Mouse (Mus musculus) heart, embryonic 16.5 days (tissue): ENCODE measurements at regions not wholly inside any gene's neighbourhood (a gene's known extent, or its start where the extent isn't known, plus 50 kb on each side); places are given as distances from the start of the nearest gene placed in this dataset.
"Not testable (repeated sequence)": the region's sequence is repeated elsewhere in the genome, so short reads cannot be mapped to it uniquely, and the experiment has no call there.

Experiments used
- ATAC-seq: fragments of 200-750 bp; cut with Nextera tagmentation; replicated peaks from 2 replicates; pipeline ENCODE4 v1.8.0; 2017; ENCODE audit warnings: moderate number of reproducible peaks; ENCODE audit not compliant: insufficient read depth, low FRiP score; ENCODE audit errors: extremely low read depth
- H3K27ac ChIP-seq: fragments of 300-500 bp; sonication (generic); 2 replicates; pipeline ENCODE4 v1.5.1; 2014; ENCODE audit warnings: mild to moderate bottlenecking, low read length, control low read depth, moderate library complexity
- H3K27me3 ChIP-seq: fragments of 300-500 bp; sonication (generic); 2 replicates; pipeline ENCODE4 v1.6.1; 2014; ENCODE audit warnings: low read length, mixed read lengths; ENCODE audit not compliant: control insufficient read depth, insufficient read depth
- H3K36me3 ChIP-seq: fragments of 300-500 bp; sonication (generic); 2 replicates; pipeline ENCODE4 v1.6.1; 2014; ENCODE audit not compliant: control insufficient read depth, insufficient read depth
- H3K4me1 ChIP-seq: fragments of 300-500 bp; sonication (generic); 2 replicates; pipeline ENCODE4 v1.6.1; 2014; ENCODE audit warnings: low read length, mixed read lengths; ENCODE audit not compliant: control insufficient read depth, insufficient read depth
- H3K4me2 ChIP-seq: fragments of 300-500 bp; sonication (generic); 2 replicates; pipeline ENCODE4 v1.6.1; 2014; ENCODE audit warnings: low read depth, mild to moderate bottlenecking, control low read depth, low read length
- H3K4me3 ChIP-seq: fragments of 300-500 bp; sonication (generic); 2 replicates; pipeline ENCODE4 v1.5.1; 2014; ENCODE audit warnings: mild to moderate bottlenecking, control low read depth, low read length
- H3K9ac ChIP-seq: fragments of 300-500 bp; sonication (generic); 2 replicates; pipeline ENCODE4 v1.6.1; 2014; ENCODE audit warnings: low read length, control low read depth
- H3K9me3 ChIP-seq: fragments of 300-500 bp; sonication (generic); replicated peaks from 2 replicates; pipeline ENCODE4 v1.6.1; 2016; ENCODE audit warnings: low read length; ENCODE audit not compliant: control insufficient read depth
- WGBS: fragments of 180-500 bp; shearing (Covaris S2); extraction: QIAGEN DNeasy Blood & Tissue Kit; methylation state at CpG from one replicate; pipeline ENCODE4 v1.1.7; 2014; 5-methylcytosine and 5-hydroxymethylcytosine counted together

DNA sequence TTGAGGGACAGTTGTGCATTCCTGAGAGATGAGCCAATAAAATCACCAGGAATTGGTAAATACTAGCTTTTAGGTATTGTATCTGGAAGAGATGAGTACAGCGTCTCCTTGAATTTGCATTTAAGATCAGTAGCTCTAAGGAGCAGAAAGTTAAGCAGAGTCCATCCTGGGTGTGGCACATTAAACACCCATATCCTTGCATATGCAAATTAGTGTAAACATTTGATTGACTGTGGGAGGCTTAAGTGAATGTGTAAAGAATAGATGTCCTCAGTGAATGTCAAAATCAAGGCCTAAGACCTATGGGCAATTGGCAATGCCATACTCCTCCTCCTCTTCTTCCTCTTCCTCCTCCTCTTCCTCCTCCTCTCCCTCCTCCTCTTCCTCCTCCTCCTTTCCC lies 229.4 kb downstream of the Cd47 start:
- Histone ChIP-seq H3K4me3 (no peak overlapping the region), H3K4me2 (no peak overlapping the region), H3K9me3 (no peaks in the 10 kb centered on the region), H3K9ac (no peak overlapping the region), H3K27me3 (no peaks in the 10 kb centered on the region), H3K36me3 (no peaks in the 10 kb centered on the region), H3K27ac (no peak overlapping the region), H3K4me1 (0 out of 2 replicates have a peak, but pooled peaks cover 2% of the 10 kb centered on the region)
- WGBS = 90% methylated on average over 1 of the region's 1 CpGs
- ATAC-seq = no peak

DNA sequence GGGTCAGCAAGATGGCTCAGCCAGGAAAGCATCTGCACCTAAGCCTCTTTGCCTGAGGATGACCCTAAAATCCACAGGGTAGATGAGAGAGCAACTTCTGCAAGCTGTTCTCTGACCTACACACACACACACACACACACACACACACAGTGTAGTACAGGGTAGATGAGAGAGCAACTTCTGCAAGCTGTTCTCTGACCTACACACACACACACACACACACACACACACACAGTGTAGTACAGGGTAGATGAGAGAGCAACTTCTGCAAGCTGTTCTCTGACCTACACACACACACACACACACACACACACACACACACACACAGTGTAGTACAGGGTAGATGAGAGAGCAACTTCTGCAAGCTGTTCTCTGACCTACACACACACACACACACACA lies 230.0 kb downstream of the Cd47 start:
- H3K4me1 ChIP-seq, H3K4me2 ChIP-seq, H3K27ac ChIP-seq, ATAC-seq, H3K9me3 ChIP-seq, H3K27me3 ChIP-seq, H3K4me3 ChIP-seq, H3K9ac ChIP-seq, H3K36me3 ChIP-seq: not testable (repeated sequence)

DNA sequence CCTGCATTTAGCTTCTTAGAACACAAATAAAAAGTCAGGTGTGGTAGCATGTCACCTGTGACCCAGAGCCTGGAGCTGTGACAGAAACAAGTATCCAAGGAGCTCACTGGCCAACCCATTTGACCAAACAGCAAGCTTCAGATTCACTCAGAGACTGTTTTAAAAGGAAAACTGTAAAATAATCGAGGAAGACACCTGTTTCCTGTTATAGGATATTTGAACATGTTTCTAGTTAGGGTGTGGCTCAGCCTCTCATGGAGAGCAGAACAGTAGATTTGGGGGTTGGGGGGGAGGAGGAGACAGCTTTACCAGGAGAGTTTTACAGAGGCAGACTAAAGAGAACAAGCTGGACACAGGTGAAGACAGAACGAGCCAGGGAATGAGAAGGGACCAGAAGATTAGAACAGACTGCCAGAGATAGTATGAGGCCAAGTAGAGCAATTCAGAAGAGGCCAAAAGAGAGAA lies 230.6 kb downstream of the Cd47 start:
- ATAC-seq = no peak
- WGBS = 23% methylated on average over 2 of the region's 2 CpGs

DNA sequence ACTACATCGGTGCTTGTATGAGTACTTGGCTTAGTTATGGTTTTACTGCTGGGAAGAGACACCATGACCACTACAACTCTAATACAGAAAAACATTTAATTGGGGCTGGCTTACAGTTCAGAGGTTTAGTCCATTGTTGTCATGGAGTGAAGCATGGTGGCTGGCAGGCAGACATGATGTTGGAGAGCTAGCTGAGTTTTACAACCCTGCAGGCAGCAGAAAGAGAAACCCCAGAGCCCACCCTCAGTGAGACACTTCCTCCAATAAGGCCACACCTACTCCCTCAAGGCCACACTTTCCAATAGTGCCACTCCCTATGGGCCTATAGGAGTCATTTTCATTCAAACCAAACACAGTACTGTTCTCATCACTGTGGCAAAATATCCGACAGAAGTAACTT lies 232.5 kb downstream of the Cd47 start:
- 84% methylated on average over 2 of the region's 2 CpGs for WGBS
- Histone ChIP-seq H3K4me2 (no peak overlapping the region), H3K9ac (no peak overlapping the region), H3K4me1 (0 out of 2 replicates have a peak, but pooled peaks cover 2% of the 10 kb centered on the region), H3K36me3 (no peaks in the 10 kb centered on the region), H3K9me3 (no peaks in the 10 kb centered on the region), H3K27me3 (no peaks in the 10 kb centered on the region), H3K4me3 (no peak overlapping the region), H3K27ac (no peak overlapping the region)
- ATAC-seq = no peak

More for the DNA sequence above, 230.6 kb downstream of the Cd47 start:
- no peaks in the 10 kb centered on the region for H3K36me3 ChIP-seq
- H3K4me1 ChIP-seq = 0 out of 2 replicates have a peak, but pooled peaks cover 2% of the 10 kb centered on the region
- H3K9ac ChIP-seq = no peak overlapping the region
- H3K27me3 ChIP-seq = no peaks in the 10 kb centered on the region
- H3K9me3 ChIP-seq = no peaks in the 10 kb centered on the region
- H3K4me3 ChIP-seq = no peak overlapping the region
- no peak overlapping the region for H3K4me2 ChIP-seq
- H3K27ac ChIP-seq = no peak overlapping the region

DNA sequence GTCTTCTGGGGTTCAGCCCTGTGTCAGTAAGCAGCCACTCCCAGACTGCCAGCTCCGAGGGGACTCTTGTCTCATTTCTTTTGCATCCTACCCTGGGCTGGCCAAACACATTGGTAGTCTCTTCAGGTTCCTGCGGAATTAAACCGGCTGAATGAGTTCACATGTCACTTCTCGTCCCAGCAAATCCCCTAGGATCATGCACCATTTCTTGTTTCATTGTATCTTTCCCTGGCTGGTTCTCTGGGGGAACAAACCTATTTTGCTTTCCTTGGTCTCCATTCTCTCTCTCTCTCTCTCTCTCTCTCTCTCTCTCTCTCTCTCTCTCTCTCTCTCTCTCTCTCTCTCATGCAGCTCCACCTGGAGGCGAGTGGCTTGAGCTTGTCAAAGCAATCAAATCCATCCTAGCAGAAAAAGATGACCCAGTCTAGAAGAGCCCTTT lies 236.0 kb downstream of the Cd47 start:
- H3K4me3 ChIP-seq = no peak overlapping the region
- no peak for ATAC-seq
- 52% methylated on average over 5 of the region's 5 CpGs for WGBS
- no peak overlapping the region for H3K4me2 ChIP-seq
- H3K27ac ChIP-seq = no peak overlapping the region
- H3K36me3 ChIP-seq = no peaks in the 10 kb centered on the region
- H3K9me3 ChIP-seq = no peaks in the 10 kb centered on the region
- H3K4me1 ChIP-seq = 0 out of 2 replicates have a peak, but pooled peaks cover under 1% of the 10 kb centered on the region
- H3K27me3 ChIP-seq = no peaks in the 10 kb centered on the region
- no peak overlapping the region for H3K9ac ChIP-seq

DNA sequence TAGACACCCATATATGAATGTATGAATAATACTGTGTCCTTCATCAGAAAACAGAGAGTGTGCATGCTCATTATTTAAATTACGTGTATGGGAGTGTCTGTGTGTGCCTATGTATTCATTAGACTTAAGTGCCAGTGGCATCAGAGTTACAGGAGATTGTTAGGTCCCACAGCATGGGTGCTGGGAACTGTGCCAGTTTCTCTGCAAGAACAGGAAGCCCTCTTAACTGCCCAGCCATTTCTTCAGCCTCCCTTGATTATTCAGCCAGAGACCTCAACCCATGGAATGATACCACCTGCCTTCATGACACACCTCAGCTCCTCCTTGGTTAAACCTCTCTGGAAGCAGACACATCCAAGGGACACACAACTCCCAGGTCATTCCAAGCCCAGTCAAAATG lies 243.8 kb downstream of the Cd47 start:
- Histone ChIP-seq H3K4me3 (no peak overlapping the region), H3K9me3 (no peaks in the 10 kb centered on the region), H3K4me1 (0 out of 2 replicates have a peak, but pooled peaks cover 3% of the 10 kb centered on the region), H3K27me3 (no peaks in the 10 kb centered on the region), H3K27ac (no peak overlapping the region), H3K9ac (no peak overlapping the region), H3K36me3 (no peaks in the 10 kb centered on the region), H3K4me2 (no peak overlapping the region)
- ATAC-seq = no peak
- WGBS = 97% methylated on average over 1 of the region's 1 CpGs

DNA sequence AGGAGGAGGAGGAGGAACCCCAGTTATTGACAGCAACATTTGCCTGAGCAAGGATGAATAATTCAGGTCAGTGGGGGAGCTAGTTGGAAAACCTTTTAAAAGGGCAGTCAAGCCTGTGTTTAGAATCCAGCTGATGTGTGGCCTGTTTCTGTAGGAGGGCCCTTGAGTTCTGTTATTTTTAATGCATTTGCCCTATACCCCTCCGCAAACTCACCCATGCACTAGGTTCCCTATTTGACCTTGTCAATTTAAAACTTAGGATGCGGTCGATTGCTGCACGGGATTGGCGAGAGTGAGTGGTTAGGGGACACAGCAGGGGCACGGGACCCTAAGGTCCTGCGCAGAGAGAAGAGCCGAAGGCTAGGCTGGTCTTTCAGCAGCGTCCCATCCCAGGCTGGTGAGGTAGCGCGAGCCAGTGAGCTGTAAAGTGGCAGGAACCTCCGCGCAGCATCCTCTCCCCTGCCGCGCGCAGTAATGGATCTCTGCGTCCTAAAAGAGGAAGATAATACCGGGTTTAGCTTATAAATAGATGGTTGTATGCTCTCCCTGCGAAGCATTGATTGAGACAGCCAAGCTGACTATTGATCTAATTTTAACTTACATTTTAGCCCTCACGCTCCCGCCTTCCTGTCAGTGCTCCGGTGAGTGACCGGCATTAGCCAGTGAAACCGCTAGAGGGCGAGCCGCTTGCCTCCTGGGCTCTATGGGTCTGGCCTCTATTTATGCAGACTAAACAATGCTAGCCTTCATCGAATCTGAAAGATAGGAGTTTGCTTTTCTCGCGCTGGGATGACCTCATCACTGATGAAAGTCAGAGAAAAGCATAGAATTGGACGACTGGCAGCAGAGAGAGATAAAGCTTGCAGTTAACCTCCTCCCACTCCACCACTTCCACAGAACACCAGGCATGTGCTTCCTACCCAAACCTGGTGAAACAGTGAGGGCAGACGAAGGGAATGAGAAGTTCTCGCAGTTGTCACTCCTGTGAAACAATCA lies 245.5 kb downstream of the Cd47 start:
- peak overlapping the region; percentile 59 for H3K9ac ChIP-seq
- no peaks in the 10 kb centered on the region for H3K9me3 ChIP-seq
- 0 out of 2 replicates have a peak, but pooled peaks cover 3% of the 10 kb centered on the region for H3K4me1 ChIP-seq
- H3K4me2 ChIP-seq = peak overlapping the region; percentile 63
- H3K27ac ChIP-seq = no peak overlapping the region
- no peaks in the 10 kb centered on the region; the same call in 1 of the 2 replicates for H3K27me3 ChIP-seq
- no peaks in the 10 kb centered on the region for H3K36me3 ChIP-seq
- peak; percentile 86 for ATAC-seq
- 9% methylated on average over 32 of the region's 32 CpGs for WGBS
- H3K4me3 ChIP-seq = peak overlapping the region; percentile 47

DNA sequence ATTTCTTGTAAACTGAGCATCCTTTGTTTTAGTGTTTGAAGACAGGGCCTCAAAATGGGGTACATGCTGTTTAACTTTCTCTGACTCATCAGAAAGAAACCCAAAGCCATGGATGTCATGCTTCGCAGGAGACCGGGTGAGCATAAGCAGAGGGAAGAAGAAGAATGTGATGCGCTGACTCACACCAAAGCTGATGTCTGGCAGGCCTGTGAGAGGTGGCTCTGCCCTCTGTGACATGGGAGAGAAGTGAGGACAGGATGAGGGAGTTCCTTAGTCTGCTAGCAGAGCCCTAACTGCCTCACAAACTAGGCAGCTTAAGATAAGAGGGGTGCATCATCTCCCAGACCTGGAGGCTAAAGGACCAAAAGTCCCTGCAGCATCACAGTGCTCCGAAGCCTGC lies 263.2 kb downstream of the Cd47 start:
- Histone ChIP-seq H3K9ac (no peak overlapping the region), H3K36me3 (no peaks in the 10 kb centered on the region), H3K9me3 (no peaks in the 10 kb centered on the region), H3K4me2 (no peak overlapping the region), H3K4me1 (no peaks in the 10 kb centered on the region), H3K27me3 (no peaks in the 10 kb centered on the region), H3K4me3 (no peak overlapping the region), H3K27ac (no peak overlapping the region)
- 63% methylated on average over 4 of the region's 4 CpGs for WGBS
- ATAC-seq = no peak

DNA sequence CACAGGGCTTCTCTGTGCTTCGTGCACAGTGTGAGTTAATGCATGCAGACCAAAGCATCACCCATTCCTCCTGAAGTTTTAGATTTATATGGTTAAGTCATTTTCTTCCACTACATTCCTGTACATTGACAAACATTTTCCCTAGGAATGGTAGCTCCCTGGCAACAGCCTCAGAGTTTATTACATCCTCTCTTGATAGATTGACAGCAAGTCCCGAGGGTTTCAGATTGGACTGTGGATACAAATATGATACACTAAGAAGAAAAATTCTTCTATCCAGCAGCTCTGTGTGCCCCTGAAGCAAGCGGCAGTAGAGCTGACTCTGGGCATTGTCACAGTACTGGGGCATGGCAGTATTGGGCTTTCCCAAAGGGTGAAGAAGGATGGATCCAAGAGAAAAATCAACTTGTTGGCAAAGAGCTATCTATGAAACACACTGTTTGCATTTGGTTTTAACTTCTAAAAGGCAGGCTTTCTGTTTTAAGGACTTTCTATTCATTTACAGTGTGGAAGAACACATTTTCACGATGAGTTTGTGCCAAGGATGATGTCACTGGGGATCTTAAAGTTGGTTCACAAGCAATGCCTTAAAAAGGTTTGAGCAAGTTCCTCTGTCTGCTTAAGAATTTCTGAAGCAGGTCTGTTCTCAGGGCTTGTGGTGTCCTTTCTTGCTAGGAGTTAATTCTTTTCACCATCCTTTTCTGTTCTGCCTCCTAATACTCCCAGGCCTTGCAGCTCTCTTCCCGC lies 265.2 kb downstream of the Cd47 start:
- H3K27ac ChIP-seq = no peak overlapping the region
- ATAC-seq = no peak
- no peak overlapping the region for H3K4me2 ChIP-seq
- no peaks in the 10 kb centered on the region for H3K9me3 ChIP-seq
- no peak overlapping the region for H3K9ac ChIP-seq
- 72% methylated on average over 5 of the region's 5 CpGs for WGBS
- H3K4me1 ChIP-seq = no peaks in the 10 kb centered on the region
- H3K27me3 ChIP-seq = no peaks in the 10 kb centered on the region
- H3K36me3 ChIP-seq = no peaks in the 10 kb centered on the region
- no peak overlapping the region for H3K4me3 ChIP-seq
